Mouse (Mus musculus): Measurements from ENCODE around the gene Oxt. TPM values are rescaled to one million over a fixed set of nuclear protein-coding genes. Genes with fewer than 3 reads are reported as not detected.

The Oxt gene
- polyA plus RNA-seq, 1 experiment from 2014 or later, result not detected

DNA sequence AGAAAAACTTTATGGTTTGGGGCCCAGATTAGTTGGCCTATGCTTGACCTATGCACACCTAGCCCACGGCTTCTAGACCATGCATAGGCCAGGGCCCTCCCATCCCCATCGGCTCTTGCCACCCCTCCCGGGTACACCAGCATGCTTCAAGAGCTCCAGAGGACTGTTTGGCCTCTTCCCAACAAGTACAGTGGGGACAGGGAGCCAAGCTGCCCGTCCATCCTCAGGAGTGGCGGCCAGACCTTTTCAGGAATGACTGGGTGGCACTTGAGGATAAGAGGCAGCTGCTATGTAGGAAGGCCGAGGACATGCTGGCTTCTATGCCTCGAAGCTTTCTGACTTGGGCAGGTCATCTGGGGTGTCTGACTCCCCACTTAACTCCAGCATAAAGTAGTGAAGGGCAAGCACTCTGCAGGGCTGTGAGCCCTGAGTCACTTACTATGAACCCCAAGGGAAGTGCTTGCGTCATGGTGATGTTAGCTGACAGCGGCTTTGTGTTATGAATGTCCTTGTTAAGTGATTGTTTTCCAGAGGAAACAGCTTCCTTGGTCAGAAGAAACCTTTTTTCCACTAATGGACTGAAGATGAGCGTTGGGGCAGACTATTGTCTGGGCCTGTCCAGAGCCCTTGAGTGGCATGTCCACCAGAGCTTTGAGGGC, 8.1 kb downstream of the Oxt start:
- WGBS, result 76% methylated on average over 10 of the region's 10 CpGs
- no peak overlapping the region for H3K4me2 ChIP-seq (ENCODE audit: low read depth, low read length)
- no peaks in the 10 kb centered on the region for H3K9me3 ChIP-seq (replicated peaks; ENCODE audit: control insufficient read depth, low read length)
- no peak overlapping the region for H3K9ac ChIP-seq (ENCODE audit: low read length)
- no peaks in the 10 kb centered on the region for H3K36me3 ChIP-seq (ENCODE audit: control insufficient read depth, insufficient read depth, low read length)
- H3K27ac ChIP-seq (ENCODE audit: low read length), result no peak overlapping the region
- H3K4me1 ChIP-seq (ENCODE audit: control insufficient read depth, insufficient read depth, low read length), result peaks cover 4% of the 10 kb centered on the region
- ATAC-seq (ENCODE audit: insufficient read depth, low FRiP score), result no peak
- peaks cover 33% of the 10 kb centered on the region for H3K27me3 ChIP-seq (ENCODE audit: control insufficient read depth, insufficient read depth, low read length)
- no peak overlapping the region for H3K4me3 ChIP-seq (replicated peaks; ENCODE audit: low read length)

DNA sequence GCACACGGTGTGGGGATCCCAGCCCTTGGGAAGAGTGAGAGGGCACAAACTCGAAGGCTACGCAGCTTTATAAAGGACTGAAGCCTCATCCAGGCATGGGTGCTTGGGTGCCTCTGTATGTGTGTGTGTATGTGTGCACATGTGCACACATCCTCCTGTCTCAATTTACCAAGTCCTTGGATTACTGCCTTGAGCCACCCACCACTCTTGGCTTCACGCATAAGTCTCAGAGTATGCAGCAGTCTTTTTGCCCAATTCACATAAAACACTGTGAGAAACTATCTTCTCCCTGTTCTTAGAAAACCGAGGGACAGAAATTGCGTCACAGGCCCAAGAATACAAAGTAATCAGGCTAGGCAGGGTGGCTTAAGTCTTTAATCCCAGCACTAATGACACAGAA, 10.0 kb downstream of the Oxt start:
- H3K27ac ChIP-seq (ENCODE audit: low read length), result no peak overlapping the region
- WGBS, result 82% methylated on average over 6 of the region's 6 CpGs
- peaks cover 15% of the 10 kb centered on the region for H3K27me3 ChIP-seq (ENCODE audit: control insufficient read depth, insufficient read depth, low read length)
- H3K4me3 ChIP-seq (replicated peaks; ENCODE audit: low read length), result no peak overlapping the region
- H3K9ac ChIP-seq (ENCODE audit: low read length), result no peak overlapping the region
- no peaks in the 10 kb centered on the region for H3K36me3 ChIP-seq (ENCODE audit: control insufficient read depth, insufficient read depth, low read length)
- ATAC-seq (ENCODE audit: insufficient read depth, low FRiP score), result no peak
- H3K9me3 ChIP-seq (replicated peaks; ENCODE audit: control insufficient read depth, low read length), result no peaks in the 10 kb centered on the region
- no peaks in the 10 kb centered on the region for H3K4me1 ChIP-seq (ENCODE audit: control insufficient read depth, insufficient read depth, low read length)
- H3K4me2 ChIP-seq (ENCODE audit: low read depth, low read length), result no peak overlapping the region

DNA sequence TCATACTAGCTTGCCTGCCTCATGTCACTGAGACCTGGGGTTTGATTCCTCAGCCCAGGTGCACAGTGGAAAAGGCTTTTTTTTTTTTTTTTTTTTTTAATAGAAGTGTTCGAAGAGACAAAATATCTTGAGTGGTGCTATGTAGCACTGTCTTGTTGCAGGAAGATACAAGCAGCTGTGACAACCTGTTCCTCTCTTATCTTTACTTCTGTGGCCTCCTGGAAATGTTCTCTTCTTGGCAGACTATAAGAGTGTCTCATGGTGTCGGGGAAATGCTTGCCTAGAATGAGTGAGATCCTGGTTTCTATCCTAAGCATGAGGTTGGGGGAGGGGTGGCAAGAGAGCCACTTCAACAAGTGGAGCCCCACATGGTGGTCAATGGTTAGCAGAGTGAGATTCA, 12.4 kb downstream of the Oxt start:
- Histone ChIP-seq H3K9ac (ENCODE audit: low read length) (no peak overlapping the region), H3K4me2 (ENCODE audit: low read depth, low read length) (no peak overlapping the region), H3K4me3 (replicated peaks; ENCODE audit: low read length) (no peak overlapping the region), H3K27me3 (ENCODE audit: control insufficient read depth, insufficient read depth, low read length) (no peaks in the 10 kb centered on the region), H3K9me3 (replicated peaks; ENCODE audit: control insufficient read depth, low read length) (no peaks in the 10 kb centered on the region), H3K4me1 (ENCODE audit: control insufficient read depth, insufficient read depth, low read length) (no peaks in the 10 kb centered on the region), H3K27ac (ENCODE audit: low read length) (no peak overlapping the region), H3K36me3 (ENCODE audit: control insufficient read depth, insufficient read depth, low read length) (peaks cover 5% of the 10 kb centered on the region; the same call in 1 of the 2 replicates)
- ATAC-seq (ENCODE audit: insufficient read depth, low FRiP score), result no peak
- WGBS, result 68% methylated on average over 2 of the region's 2 CpGs

DNA sequence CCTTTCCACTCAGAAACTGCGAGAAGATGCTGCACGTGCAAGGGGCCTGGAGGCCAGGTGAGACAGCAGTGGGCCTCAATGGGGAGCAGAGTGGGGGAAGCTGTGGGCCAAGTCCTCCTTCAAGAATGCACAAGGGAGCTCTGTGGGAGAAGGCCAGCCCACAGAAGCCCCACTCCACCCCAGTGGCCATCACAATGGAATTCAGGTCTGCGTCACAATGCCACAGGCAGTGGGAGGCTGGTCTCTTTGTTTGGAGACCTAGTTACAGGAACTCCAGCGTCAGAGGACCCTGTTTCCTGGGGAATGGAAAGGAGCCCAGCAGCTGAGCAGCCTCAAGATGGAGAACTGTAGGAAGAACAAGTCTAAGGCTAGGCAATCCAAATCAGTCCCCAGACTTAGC, 13.2 kb downstream of the Oxt start:
- no peak overlapping the region for H3K4me3 ChIP-seq (replicated peaks; ENCODE audit: low read length)

DNA sequence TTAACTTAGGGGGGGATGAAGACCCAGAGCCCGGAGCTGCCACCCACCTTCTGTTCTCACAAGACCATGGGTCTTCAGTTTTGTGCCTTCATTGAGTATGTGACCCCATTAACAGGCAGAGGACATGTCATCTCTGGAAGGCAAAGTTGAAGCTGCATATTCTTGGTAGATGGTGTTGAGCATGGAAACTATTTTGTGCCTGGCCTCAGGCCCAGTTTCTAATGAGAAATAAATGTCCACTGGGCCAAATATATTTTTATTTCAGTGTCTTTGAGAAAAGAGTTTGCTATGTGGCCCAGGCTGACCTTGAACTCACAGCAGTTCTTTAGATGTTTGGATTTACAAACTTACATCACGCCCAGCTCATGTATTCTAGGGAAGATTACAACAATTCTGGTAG, 13.8 kb downstream of the Oxt start:
- Histone ChIP-seq H3K36me3 (ENCODE audit: control insufficient read depth, insufficient read depth, low read length) (peaks cover 5% of the 10 kb centered on the region; the same call in 1 of the 2 replicates), H3K4me1 (ENCODE audit: control insufficient read depth, insufficient read depth, low read length) (no peaks in the 10 kb centered on the region), H3K4me3 (replicated peaks; ENCODE audit: low read length) (no peak overlapping the region), H3K27me3 (ENCODE audit: control insufficient read depth, insufficient read depth, low read length) (no peaks in the 10 kb centered on the region), H3K4me2 (ENCODE audit: low read depth, low read length) (no peak overlapping the region), H3K9ac (ENCODE audit: low read length) (no peak overlapping the region), H3K9me3 (replicated peaks; ENCODE audit: control insufficient read depth, low read length) (no peaks in the 10 kb centered on the region), H3K27ac (ENCODE audit: low read length) (no peak overlapping the region)
- WGBS, result 87% methylated on average over 2 of the region's 2 CpGs
- no peak for ATAC-seq (ENCODE audit: insufficient read depth, low FRiP score)

More for the DNA sequence above, 13.2 kb downstream of the Oxt start:
- H3K9ac ChIP-seq (ENCODE audit: low read length), result no peak overlapping the region
- WGBS, result 74% methylated on average over 4 of the region's 4 CpGs
- H3K27ac ChIP-seq (ENCODE audit: low read length), result no peak overlapping the region
- H3K4me2 ChIP-seq (ENCODE audit: low read depth, low read length), result no peak overlapping the region
- H3K27me3 ChIP-seq (ENCODE audit: control insufficient read depth, insufficient read depth, low read length), result no peaks in the 10 kb centered on the region
- peaks cover 5% of the 10 kb centered on the region; the same call in 1 of the 2 replicates for H3K36me3 ChIP-seq (ENCODE audit: control insufficient read depth, insufficient read depth, low read length)
- no peak for ATAC-seq (ENCODE audit: insufficient read depth, low FRiP score)
- H3K9me3 ChIP-seq (replicated peaks; ENCODE audit: control insufficient read depth, low read length), result no peaks in the 10 kb centered on the region
- H3K4me1 ChIP-seq (ENCODE audit: control insufficient read depth, insufficient read depth, low read length), result no peaks in the 10 kb centered on the region

DNA sequence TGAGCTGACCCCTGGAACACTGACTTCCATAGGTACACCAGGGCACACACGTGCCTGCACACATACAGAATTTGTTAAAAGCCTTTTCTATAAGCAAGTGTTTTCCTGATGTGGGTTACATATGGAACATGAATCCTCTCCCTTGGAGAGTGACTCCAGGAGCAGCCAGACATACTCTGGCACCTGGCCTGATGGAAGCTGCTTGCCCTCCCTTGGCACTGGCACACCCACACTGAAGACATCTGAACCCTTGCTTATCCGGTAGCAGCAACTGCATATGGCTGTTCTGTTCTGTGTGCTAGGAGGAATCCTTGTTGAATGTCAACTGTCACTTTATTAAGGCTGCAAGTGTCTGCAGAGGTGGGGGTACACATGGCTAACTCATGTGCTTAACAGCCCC, 15.0 kb downstream of the Oxt start:
- 89% methylated on average over 2 of the region's 2 CpGs for WGBS
- no peak for ATAC-seq (ENCODE audit: insufficient read depth, low FRiP score)
- H3K9ac ChIP-seq (ENCODE audit: low read length), result no peak overlapping the region
- no peaks in the 10 kb centered on the region for H3K4me1 ChIP-seq (ENCODE audit: control insufficient read depth, insufficient read depth, low read length)
- no peak overlapping the region for H3K4me2 ChIP-seq (ENCODE audit: low read depth, low read length)
- no peaks in the 10 kb centered on the region for H3K9me3 ChIP-seq (replicated peaks; ENCODE audit: control insufficient read depth, low read length)
- no peaks in the 10 kb centered on the region for H3K27me3 ChIP-seq (ENCODE audit: control insufficient read depth, insufficient read depth, low read length)
- H3K27ac ChIP-seq (ENCODE audit: low read length), result no peak overlapping the region
- peaks cover 5% of the 10 kb centered on the region; the same call in 1 of the 2 replicates for H3K36me3 ChIP-seq (ENCODE audit: control insufficient read depth, insufficient read depth, low read length)
- no peak overlapping the region for H3K4me3 ChIP-seq (replicated peaks; ENCODE audit: low read length)

DNA sequence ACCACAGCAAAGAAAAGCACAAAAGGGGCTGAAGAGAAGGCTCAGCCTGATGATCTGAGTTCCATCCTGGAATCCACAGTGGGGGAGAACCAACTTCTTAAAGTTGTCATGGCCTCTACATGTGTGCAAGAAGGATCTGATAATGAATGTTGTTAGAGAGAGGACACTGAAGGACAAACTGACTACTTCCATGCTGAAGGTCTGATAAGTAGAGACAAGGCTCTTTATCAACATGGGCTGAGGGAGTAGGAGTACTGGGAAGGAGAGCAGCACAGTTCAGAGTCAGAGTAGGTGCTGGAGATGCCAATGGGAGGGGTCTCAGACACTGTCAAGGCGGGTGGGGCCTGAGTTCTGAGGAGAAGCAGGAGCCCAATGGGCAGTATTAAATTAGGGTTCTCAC, 19.6 kb downstream of the Oxt start:
- H3K27ac ChIP-seq (ENCODE audit: low read length), result no peak overlapping the region
- peaks cover 14% of the 10 kb centered on the region for H3K36me3 ChIP-seq (ENCODE audit: control insufficient read depth, insufficient read depth, low read length)
- H3K9ac ChIP-seq (ENCODE audit: low read length), result no peak overlapping the region
- H3K4me1 ChIP-seq (ENCODE audit: control insufficient read depth, insufficient read depth, low read length), result no peaks in the 10 kb centered on the region
- H3K9me3 ChIP-seq (replicated peaks; ENCODE audit: control insufficient read depth, low read length), result no peaks in the 10 kb centered on the region
- H3K27me3 ChIP-seq (ENCODE audit: control insufficient read depth, insufficient read depth, low read length), result no peaks in the 10 kb centered on the region
- no peak overlapping the region for H3K4me2 ChIP-seq (ENCODE audit: low read depth, low read length)
- WGBS, result 77% methylated on average over 1 of the region's 1 CpGs
- no peak overlapping the region for H3K4me3 ChIP-seq (replicated peaks; ENCODE audit: low read length)
- ATAC-seq (ENCODE audit: insufficient read depth, low FRiP score), result no peak

DNA sequence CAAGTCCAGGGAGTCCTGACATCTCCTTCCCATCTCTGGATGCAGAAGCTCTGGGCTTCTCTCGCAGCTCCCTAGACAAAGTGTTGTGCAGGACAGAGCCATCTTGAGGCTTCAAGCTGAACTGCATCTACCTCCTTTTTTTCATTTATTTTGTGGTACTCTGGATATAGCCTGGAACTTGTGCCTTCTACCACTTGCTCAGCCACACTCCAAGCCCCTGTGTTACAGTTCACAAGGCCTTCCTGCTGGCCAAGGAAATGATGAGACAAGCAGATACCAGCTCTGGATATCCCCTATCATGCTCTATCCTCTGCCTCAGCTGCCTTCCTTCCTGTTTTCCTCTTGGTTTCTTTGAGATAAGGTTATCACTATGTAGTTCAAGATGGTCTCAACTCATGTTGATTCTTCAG, 21.6 kb downstream of the Oxt start:
- no peak overlapping the region for H3K9ac ChIP-seq (ENCODE audit: low read length)
- no peak overlapping the region for H3K4me3 ChIP-seq (replicated peaks; ENCODE audit: low read length)
- ATAC-seq (ENCODE audit: insufficient read depth, low FRiP score), result no peak
- no peaks in the 10 kb centered on the region for H3K4me1 ChIP-seq (ENCODE audit: control insufficient read depth, insufficient read depth, low read length)
- no peaks in the 10 kb centered on the region for H3K9me3 ChIP-seq (replicated peaks; ENCODE audit: control insufficient read depth, low read length)
- peaks cover 9% of the 10 kb centered on the region; the same call in 1 of the 2 replicates for H3K36me3 ChIP-seq (ENCODE audit: control insufficient read depth, insufficient read depth, low read length)
- H3K27me3 ChIP-seq (ENCODE audit: control insufficient read depth, insufficient read depth, low read length), result no peaks in the 10 kb centered on the region
- WGBS, result 14% methylated on average over 1 of the region's 1 CpGs
- H3K4me2 ChIP-seq (ENCODE audit: low read depth, low read length), result no peak overlapping the region
- no peak overlapping the region for H3K27ac ChIP-seq (ENCODE audit: low read length)

DNA sequence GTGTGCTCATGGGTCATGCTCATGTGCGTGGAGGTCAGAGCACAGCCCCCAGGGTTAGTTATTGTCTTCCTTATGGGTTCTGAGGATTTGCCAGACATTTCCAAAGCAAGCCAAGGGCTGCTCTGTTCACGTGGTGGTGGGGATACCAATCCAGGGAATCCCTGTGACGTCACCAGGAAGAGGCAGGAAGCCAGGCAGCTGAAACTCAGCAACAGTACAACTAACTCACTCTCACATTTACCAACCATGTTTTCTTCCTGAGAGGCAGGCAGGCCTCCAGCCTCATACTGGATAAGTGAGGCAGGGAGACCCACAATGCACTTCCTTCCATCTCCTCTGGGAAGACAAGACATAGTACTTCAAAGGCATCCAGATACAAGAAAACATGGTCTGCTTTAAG, 22.4 kb downstream of the Oxt start:
- Histone ChIP-seq H3K4me2 (ENCODE audit: low read depth, low read length) (no peak overlapping the region), H3K36me3 (ENCODE audit: control insufficient read depth, insufficient read depth, low read length) (peaks cover 9% of the 10 kb centered on the region; the same call in 1 of the 2 replicates), H3K4me1 (ENCODE audit: control insufficient read depth, insufficient read depth, low read length) (no peaks in the 10 kb centered on the region), H3K27ac (ENCODE audit: low read length) (no peak overlapping the region), H3K27me3 (ENCODE audit: control insufficient read depth, insufficient read depth, low read length) (no peaks in the 10 kb centered on the region), H3K9me3 (replicated peaks; ENCODE audit: control insufficient read depth, low read length) (no peaks in the 10 kb centered on the region), H3K4me3 (replicated peaks; ENCODE audit: low read length) (no peak overlapping the region), H3K9ac (ENCODE audit: low read length) (no peak overlapping the region)
- ATAC-seq (ENCODE audit: insufficient read depth, low FRiP score), result no peak
- WGBS, result 70% methylated on average over 3 of the region's 3 CpGs

Measured in stomach, embryonic 16.5 days (tissue).